Mouse (Mus musculus) limb, embryonic 12.5 days (tissue): ENCODE measurements around the gene Ncstn. TPM values are rescaled to one million over a fixed set of nuclear protein-coding genes. Genes with fewer than 3 reads are reported as not detected.

Experiments
- ATAC-seq: fragments of 200-750 bp; cut with Nextera tagmentation; 2 replicates; pipeline ENCODE4 v1.8.0; 2017; ENCODE audit warnings: low read depth, moderate TSS enrichment; ENCODE audit not compliant: insufficient number of reproducible peaks, insufficient read depth, low FRiP score, low TSS enrichment
- H3K27ac ChIP-seq: fragments of 300-500 bp; sonication (generic); 2 replicates; pipeline ENCODE4 v1.5.1; 2016; ENCODE audit warnings: mild to moderate bottlenecking, moderate library complexity
- H3K27me3 ChIP-seq: fragments of 300-500 bp; sonication (generic); 2 replicates; pipeline ENCODE4 v1.6.1; 2016; ENCODE audit warnings: mild to moderate bottlenecking, moderate library complexity
- H3K36me3 ChIP-seq: fragments of 300-500 bp; sonication (generic); 2 replicates; pipeline ENCODE4 v1.6.1; 2016; ENCODE audit warnings: mild to moderate bottlenecking, moderate library complexity
- H3K4me1 ChIP-seq: fragments of 300-500 bp; sonication (generic); replicated peaks from 2 replicates; pipeline ENCODE4 v1.6.1; 2016
- H3K4me2 ChIP-seq: fragments of 300-500 bp; sonication (generic); 2 replicates; pipeline ENCODE4 v1.6.1; 2016; ENCODE audit warnings: mild to moderate bottlenecking, moderate library complexity
- H3K4me3 ChIP-seq: fragments of 300-500 bp; sonication (generic); replicated peaks from 2 replicates; pipeline ENCODE4 v1.5.1; 2016; ENCODE audit warnings: mild to moderate bottlenecking
- H3K9ac ChIP-seq: fragments of 300-500 bp; sonication (generic); replicated peaks from 2 replicates; pipeline ENCODE4 v1.6.1; 2016; ENCODE audit warnings: mild to moderate bottlenecking, moderate library complexity
- H3K9me3 ChIP-seq: fragments of 300-500 bp; sonication (generic); 2 replicates; pipeline ENCODE4 v1.6.1; 2016; ENCODE audit warnings: mild to moderate bottlenecking, moderate library complexity
- WGBS: fragments of 180-500 bp; shearing (Covaris S2); methylation state at CpG from one replicate; pipeline ENCODE4 v1.1.7; 2016; 5-methylcytosine and 5-hydroxymethylcytosine counted together
- polyA plus RNA-seq: library from polyadenylated mRNA; unstranded; fragments of >200 nt; fragmentation: Nextera tagmentation; extraction: Ambion mirVana; gene quantifications from 2 replicates; pipeline ENCODE4 v1.2.1, GENCODE M21; 2016

Ncstn gene
- polyA plus RNA-seq, 1 experiment from 2014 or later: 86.6 TPM

DNA sequence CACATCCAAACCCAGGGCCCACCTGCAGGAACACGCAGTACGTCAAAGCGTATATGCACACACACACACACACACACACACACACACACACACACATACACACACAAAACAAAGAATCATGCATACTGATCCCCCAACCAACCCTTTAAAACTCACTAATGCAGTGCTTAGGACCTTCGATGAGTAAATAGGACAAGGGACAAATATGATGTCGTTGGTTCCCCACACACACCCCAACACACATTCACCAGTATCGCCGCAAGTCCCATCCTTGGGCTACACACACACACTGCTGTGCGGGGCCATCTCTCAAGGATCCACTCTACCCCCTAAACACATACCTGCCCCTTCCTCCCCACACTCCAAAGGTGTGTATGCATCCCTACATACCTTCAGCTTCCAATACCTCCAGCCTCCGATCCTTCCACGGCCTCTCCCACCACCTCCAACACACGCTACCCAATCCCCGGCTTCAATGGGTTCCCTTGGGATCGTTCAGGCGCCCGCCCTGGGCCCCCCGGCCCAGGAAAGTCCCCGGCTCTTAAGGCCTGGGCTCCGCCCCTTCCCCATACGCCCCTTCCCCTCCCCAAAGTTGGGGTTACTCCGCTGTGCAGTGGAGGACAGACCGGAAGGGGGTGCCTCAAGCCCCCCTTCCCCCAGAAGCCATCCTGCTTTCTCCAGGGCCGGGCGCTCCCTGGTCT lies 56.2 kb downstream of the Ncstn start:
- H3K4me1 ChIP-seq: peaks cover 46% of the 10 kb centered on the region

DNA sequence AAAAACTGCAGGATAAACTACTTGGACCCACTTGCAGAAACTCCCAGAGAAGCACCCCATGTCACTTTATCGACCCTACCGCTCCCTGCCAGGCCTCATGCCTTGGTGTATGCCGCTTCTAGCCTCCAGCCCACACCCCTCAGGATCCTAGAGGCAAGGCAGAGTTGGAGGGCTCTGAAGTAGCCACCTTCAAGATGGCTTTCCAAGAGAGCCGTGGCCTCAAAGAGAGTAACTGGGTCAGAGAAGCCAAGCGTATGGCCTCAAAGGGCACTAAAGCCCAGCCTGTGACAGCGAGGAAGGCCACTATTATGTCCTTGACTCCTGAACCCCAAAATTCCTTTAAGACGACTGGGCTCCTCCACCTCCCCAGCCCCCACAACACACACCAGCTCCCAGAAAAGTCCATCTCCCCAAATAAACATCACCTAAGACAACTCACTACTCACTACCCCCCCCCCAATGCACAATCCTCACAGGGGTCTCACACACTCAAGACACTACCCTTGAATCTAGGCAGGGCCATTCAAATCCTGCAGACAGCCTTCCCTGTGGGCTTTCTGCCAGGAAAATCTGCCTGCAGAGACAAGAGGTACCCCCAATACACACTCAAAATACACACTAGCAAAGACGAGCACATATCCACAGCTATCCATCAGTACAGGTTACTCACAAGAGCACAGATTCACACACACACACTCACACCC lies 57.2 kb downstream of the Ncstn start:
- WGBS: 60% methylated on average over 8 of the region's 8 CpGs
- Histone ChIP-seq H3K4me1 (peaks cover 53% of the 10 kb centered on the region), H3K9ac (peak overlapping the region; percentile 91), H3K27me3 (no peaks in the 10 kb centered on the region), H3K4me2 (peak overlapping the region; percentile 70), H3K9me3 (no peaks in the 10 kb centered on the region), H3K27ac (peak overlapping the region; percentile 35; the same call in 1 of the 2 replicates), H3K4me3 (peak overlapping the region; percentile 76), H3K36me3 (peaks cover 28% of the 10 kb centered on the region; the same call in 1 of the 2 replicates)
- no peak for ATAC-seq

More for the DNA sequence above, 56.2 kb downstream of the Ncstn start:
- Histone ChIP-seq H3K4me2 (peak overlapping the region; percentile 70), H3K9me3 (no peaks in the 10 kb centered on the region), H3K27ac (peak overlapping the region; percentile 97), H3K9ac (peak overlapping the region; percentile 91), H3K4me3 (peak overlapping the region; percentile 76), H3K36me3 (peaks cover 23% of the 10 kb centered on the region; the same call in 1 of the 2 replicates), H3K27me3 (no peaks in the 10 kb centered on the region)
- WGBS: 1% methylated on average over 23 of the region's 23 CpGs
- peak; percentile 79 for ATAC-seq

DNA sequence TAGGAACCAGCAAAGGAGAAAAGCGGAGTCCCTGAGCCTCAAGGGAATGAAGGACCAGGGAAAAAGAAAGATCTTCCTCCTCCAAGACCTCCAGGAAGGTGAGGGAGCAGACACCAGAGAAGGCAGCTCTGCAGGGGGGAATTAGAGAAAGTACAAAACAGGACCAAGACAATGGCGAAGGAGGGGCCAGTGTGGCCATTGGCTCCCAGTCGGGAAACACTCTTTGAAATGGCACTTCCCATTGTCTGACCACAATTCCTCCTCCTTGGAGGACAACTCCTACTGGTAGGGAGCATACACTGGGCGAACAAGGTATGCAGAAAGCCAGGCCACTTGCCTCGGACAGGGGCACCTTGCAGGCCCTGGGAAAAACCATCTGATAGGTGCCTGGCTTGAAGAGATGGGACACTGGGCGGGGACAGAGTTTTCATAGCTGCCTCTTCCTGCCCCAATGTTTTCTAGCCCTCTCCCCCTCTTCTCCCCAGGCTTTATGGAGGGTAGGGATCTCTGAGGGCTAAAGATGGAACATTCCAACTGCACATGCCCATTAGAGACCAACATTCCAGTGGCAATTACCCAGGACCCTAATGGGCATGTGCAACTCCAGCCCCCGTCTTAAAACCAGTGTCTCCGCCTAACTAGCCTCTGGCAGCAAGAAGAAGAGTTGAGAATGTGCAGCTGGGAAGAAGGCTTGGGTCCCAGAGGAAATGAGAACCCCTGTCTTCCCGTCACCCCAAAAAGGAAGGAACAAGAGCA lies 58.3 kb downstream of the Ncstn start:
- peak overlapping the region; percentile 70 for H3K4me2 ChIP-seq
- no peaks in the 10 kb centered on the region for H3K9me3 ChIP-seq
- peak overlapping the region; percentile 76; the same call in 1 of the 2 replicates for H3K4me3 ChIP-seq
- peaks cover 64% of the 10 kb centered on the region for H3K4me1 ChIP-seq
- peaks cover 38% of the 10 kb centered on the region; the same call in 1 of the 2 replicates for H3K36me3 ChIP-seq
- H3K27ac ChIP-seq: no peak overlapping the region; the same call in 1 of the 2 replicates
- no peak for ATAC-seq
- H3K9ac ChIP-seq: no peak overlapping the region
- H3K27me3 ChIP-seq: no peaks in the 10 kb centered on the region
- 51% methylated on average over 9 of the region's 9 CpGs for WGBS

DNA sequence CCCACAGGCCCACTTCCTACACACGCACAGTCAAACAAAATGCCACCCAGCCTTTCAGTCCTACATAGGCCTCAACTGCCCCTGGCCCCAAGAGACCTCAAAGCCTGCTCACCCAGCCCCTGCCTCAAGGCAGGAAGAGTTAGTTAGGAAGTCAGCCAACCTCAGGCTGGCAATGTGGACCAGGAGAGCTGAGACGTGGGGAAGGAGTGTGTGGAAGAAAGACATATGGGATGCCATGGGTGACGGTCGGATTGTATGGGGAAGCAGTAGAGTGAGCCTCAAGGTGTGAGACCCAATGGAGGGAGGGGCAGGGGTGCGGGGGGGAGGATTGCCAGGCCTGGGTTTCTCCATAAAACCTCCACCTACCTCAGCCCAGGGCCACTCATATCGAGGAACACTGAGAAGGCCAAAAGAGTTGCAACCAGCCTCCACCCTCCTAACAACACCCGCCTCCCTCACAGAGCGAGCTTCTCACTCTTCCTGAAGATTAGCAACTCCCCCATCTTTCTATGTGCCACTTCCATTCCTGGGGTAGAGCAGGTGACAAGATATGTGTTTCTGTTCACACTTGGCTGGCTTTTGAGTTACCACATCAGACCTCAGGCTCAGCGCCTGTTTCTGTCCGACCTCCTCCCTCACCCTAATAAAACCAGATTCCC lies 62.6 kb downstream of the Ncstn start:
- no peak overlapping the region for H3K4me2 ChIP-seq
- no peak for ATAC-seq
- no peak overlapping the region for H3K9ac ChIP-seq
- peaks cover 40% of the 10 kb centered on the region; the same call in 1 of the 2 replicates for H3K36me3 ChIP-seq
- no peaks in the 10 kb centered on the region for H3K9me3 ChIP-seq
- WGBS: 68% methylated on average over 10 of the region's 10 CpGs
- H3K27me3 ChIP-seq: no peaks in the 10 kb centered on the region
- peaks cover 80% of the 10 kb centered on the region for H3K4me1 ChIP-seq
- H3K4me3 ChIP-seq: no peak overlapping the region
- H3K27ac ChIP-seq: no peak overlapping the region

DNA sequence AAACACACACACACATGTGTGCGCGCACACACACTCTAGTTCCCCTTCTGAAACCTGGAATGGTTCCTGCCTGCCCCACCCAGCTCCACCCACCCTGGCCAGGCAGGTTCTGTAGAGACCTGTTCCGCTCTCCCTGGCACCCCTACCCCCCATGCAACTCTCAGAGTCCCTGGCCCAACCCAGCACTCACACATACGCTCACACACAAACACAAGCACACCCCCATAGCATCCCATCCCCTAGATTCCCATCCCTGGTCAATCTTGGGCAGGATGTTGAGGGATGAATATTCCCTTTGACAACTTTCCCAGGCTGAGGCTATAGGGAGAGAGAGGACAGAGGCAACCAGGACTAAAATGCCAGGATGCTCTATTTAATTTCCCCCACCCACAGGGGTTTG lies 63.3 kb downstream of the Ncstn start:
- Histone ChIP-seq H3K9me3 (no peaks in the 10 kb centered on the region), H3K9ac (no peak overlapping the region), H3K4me3 (no peak overlapping the region), H3K4me1 (peaks cover 74% of the 10 kb centered on the region), H3K27me3 (no peaks in the 10 kb centered on the region), H3K36me3 (peaks cover 45% of the 10 kb centered on the region; the same call in 1 of the 2 replicates), H3K27ac (no peak overlapping the region), H3K4me2 (no peak overlapping the region)
- no peak for ATAC-seq
- 94% methylated on average over 4 of the region's 4 CpGs for WGBS

DNA sequence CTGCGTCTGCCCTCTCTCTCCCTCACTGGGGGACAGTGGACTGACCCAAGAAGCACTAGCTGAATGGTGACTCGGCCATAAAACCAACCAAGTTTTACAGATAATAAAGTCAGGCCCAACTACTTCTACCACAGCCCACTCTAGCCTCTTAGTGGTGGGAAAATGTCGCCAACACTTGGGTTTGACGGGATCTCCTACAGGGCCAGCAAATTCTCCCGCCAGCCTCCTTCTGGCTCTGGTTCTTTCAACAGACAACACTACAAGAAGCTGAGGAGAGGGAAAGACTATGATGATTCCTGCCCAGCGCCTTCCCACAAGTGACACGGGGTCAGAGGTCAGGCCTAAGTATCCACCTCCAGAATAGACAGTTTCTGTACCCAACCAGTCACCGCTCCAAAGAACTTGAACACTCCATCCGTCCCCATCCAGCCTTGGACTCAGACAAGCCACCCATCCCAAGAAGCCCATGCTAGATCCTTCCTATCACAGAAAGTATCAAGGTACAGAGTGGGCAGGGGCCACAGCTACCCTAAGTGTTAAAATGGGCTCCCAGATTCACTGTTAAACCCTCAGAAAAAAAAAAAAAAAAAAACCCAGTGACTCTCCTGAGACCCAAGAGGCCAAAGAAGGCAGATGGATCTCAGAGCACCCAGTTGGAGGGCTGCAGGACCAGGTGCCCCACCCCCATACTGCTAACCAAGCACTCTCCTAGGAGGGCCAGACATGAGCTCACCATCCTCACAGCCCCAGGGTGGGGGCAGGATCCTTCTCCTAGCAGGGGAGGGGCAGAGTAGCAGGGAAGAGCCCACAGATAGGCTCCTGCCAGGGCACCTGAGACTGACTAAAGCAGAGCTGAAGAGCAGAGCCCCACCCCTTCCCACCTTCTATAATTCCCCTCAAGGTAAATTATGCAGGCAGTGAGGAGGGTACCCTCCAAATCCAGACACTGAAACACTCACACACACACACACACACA lies 64.0 kb downstream of the Ncstn start:
- 89% methylated on average over 9 of the region's 9 CpGs for WGBS
- H3K27ac ChIP-seq: peak overlapping the region; percentile 88; the same call in 1 of the 2 replicates
- H3K9me3 ChIP-seq: no peaks in the 10 kb centered on the region
- H3K36me3 ChIP-seq: peaks cover 38% of the 10 kb centered on the region; the same call in 1 of the 2 replicates
- no peaks in the 10 kb centered on the region for H3K27me3 ChIP-seq
- ATAC-seq: no peak
- no peak overlapping the region for H3K4me3 ChIP-seq
- no peak overlapping the region for H3K4me2 ChIP-seq
- H3K4me1 ChIP-seq: peaks cover 68% of the 10 kb centered on the region
- H3K9ac ChIP-seq: no peak overlapping the region

DNA sequence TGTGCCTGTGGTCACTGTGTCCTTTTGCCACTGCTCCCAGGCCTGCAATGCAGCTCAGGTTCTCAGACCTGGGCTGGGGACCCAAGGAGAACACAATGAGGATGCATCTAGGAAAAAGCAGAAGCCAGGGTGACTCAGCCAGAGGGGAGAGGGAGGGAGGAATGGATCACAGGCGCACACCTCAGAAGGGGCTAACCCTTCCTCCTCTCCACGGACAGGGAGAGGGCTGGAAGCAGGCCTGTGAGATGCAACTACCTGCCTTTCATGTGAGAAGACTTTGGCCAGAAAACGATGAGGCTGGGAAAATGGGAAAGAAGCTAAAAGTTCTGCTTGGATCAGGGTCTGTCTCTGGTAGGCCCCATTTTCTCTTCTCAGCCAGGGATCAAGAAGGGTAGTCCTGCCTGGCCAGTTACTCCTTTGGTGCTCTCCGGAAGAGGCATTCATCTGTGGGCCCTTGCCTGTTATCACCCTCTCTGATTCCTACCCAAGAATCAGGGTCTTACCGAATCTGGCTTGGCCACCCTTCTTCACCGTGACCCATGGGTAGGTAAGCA lies 65.0 kb downstream of the Ncstn start:
- peaks cover 66% of the 10 kb centered on the region for H3K4me1 ChIP-seq
- no peak overlapping the region for H3K4me3 ChIP-seq

DNA sequence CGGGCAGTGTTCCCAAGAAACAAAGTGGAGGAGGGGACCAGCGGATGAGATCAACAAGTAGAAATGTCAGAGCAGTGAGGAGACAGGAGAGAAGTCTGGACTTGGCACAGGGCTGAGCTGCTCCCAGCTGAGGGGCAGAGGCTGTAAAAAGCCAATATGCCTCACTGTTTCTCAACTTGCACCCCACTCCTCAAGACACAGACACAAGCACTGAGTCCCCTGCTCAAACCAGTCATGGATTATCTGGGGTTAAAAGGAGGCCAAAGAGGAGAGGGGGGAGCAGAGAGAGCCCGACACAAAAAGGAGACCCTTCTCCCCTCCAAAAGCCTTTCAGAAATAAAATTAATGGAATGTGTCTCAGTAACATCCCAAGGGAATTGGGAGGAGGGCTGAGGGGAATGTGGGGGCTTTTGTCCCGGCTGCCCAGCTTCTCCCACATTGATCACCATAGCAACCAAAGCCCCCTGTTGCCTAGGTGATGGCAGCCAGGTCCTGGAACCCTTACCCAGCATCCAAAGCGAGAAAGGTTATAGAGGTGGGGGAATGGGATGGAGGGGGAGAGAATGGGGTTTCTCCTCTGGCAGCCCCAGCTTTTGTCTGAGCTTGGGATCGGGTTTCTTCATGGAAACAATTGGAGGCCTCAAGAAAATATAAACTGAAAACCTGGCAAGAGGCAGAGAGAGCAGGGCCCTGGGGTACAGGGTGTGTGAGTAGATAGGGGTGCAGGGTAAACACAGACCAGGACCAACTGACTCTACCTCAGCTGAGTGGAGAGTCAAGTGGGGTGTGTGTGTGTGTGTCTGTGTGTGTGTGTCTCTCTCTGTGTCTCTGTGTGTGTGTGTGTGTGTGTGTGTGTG lies 65.7 kb downstream of the Ncstn start:
- Histone ChIP-seq H3K4me2 (peak overlapping the region; percentile 35), H3K27ac (peak overlapping the region; percentile 88), H3K9me3 (no peaks in the 10 kb centered on the region), H3K9ac (peak overlapping the region; percentile 34; the same call in 1 of the 2 replicates), H3K27me3 (no peaks in the 10 kb centered on the region), H3K36me3 (peaks cover 39% of the 10 kb centered on the region), H3K4me3 (no peak overlapping the region; the same call in 1 of the 2 replicates), H3K4me1 (peaks cover 59% of the 10 kb centered on the region)
- 45% methylated on average over 6 of the region's 6 CpGs for WGBS
- peak; percentile 61 for ATAC-seq

More for the DNA sequence above, 65.0 kb downstream of the Ncstn start:
- peak; percentile 7; the same call in 1 of the 2 replicates for ATAC-seq
- H3K27ac ChIP-seq: peak overlapping the region; percentile 88
- H3K4me2 ChIP-seq: peak overlapping the region; percentile 35
- no peaks in the 10 kb centered on the region for H3K27me3 ChIP-seq
- peaks cover 39% of the 10 kb centered on the region for H3K36me3 ChIP-seq
- no peaks in the 10 kb centered on the region for H3K9me3 ChIP-seq
- peak overlapping the region; percentile 34; the same call in 1 of the 2 replicates for H3K9ac ChIP-seq
- WGBS: 81% methylated on average over 6 of the region's 6 CpGs

DNA sequence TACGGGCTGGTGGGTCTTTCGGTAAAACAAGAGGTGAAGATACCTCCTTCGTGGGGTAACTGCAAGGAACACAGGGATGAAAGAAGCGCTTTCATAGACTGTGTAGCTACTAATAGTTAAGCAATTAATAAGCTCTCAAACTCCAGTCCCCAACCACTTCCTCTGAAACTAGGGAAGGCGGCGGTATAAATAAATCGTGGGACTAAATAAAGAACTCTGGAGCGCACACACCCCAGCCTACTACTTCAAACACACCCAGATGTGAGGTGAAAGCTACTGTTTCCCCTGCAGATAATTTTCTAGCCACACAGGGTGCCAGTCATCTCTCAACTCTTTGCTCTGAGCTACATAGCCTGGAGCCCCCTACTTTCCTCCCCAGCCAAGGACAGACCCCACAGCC lies 66.6 kb downstream of the Ncstn start:
- H3K36me3 ChIP-seq: peaks cover 45% of the 10 kb centered on the region
- no peak overlapping the region for H3K4me3 ChIP-seq
- 80% methylated on average over 8 of the region's 8 CpGs for WGBS
- peak overlapping the region; percentile 28 for H3K9ac ChIP-seq
- H3K4me2 ChIP-seq: peak overlapping the region; percentile 35
- H3K4me1 ChIP-seq: peaks cover 57% of the 10 kb centered on the region
- H3K9me3 ChIP-seq: no peaks in the 10 kb centered on the region
- H3K27ac ChIP-seq: peak overlapping the region; percentile 88
- no peak for ATAC-seq
- no peaks in the 10 kb centered on the region for H3K27me3 ChIP-seq
